Mouse (Mus musculus) brain, embryonic 14.5 days (tissue): ENCODE results near the gene Zdhhc11. TPM values are rescaled to one million over a fixed set of nuclear protein-coding genes. Genes with fewer than 3 reads are reported as not detected.

ENCODE experiments used
- DNase-seq: peaks from one replicate; pipeline ENCODE4 v3.0.0-alpha.2; 2011; ENCODE audit warnings: low read depth
- CTCF ChIP-seq: fragments of 200-500 bp; IDR thresholded peaks from 2 replicates; pipeline ENCODE4 v1.5.1; 2012; ENCODE audit warnings: inconsistent platforms, mild to moderate bottlenecking, moderate library complexity, borderline replicate concordance; ENCODE audit not compliant: insufficient read depth, insufficient read length; ENCODE audit errors: extremely low read depth
- POLR2A ChIP-seq: fragments of 200-500 bp; IDR thresholded peaks from 2 replicates; pipeline ENCODE4 v1.6.1; 2012; ENCODE audit warnings: mild to moderate bottlenecking, inconsistent platforms, borderline replicate concordance; ENCODE audit not compliant: poor library complexity, insufficient read depth, insufficient read length, severe bottlenecking; ENCODE audit errors: extremely low read depth
- polyA plus RNA-seq: library from polyadenylated mRNA; depleted of rRNA; stranded (reverse); fragments of >200 nt; gene quantifications from 2 replicates; pipeline ENCODE4 v1.2.3, GENCODE M21; 2012; rRNA removed

Zdhhc11 gene
- polyA plus RNA-seq, 1 experiment: 0.12 TPM

DNA sequence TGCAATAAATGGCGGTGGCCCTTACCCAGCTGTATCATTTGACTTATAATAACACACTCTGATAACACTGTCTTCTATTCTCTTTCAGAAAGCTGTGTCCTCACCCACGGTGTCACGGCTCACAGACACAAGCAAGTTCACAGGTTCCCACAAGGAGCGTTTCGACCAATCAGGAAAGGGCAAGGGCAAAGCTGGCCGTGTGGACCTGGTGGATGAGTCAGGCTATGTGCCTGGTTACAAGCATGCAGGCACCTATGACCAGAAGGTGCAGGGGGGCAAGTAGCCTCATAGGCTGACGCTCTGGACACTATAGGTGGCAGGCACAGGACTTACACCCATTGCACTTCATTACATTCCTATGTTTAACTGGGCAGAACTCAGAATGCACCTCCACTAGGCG lies 67.5 kb downstream of the Zdhhc11 start:
- TF ChIP-seq POLR2A (no peak), CTCF (no peak)
- no peak for DNase-seq

GRCm38 (mm10) chr13:74034756-74035155 lies 71.1 kb downstream of the Zdhhc11 start:
- DNase-seq: peak; percentile 62
- TF ChIP-seq CTCF (no peak), POLR2A (no peak)

DNA sequence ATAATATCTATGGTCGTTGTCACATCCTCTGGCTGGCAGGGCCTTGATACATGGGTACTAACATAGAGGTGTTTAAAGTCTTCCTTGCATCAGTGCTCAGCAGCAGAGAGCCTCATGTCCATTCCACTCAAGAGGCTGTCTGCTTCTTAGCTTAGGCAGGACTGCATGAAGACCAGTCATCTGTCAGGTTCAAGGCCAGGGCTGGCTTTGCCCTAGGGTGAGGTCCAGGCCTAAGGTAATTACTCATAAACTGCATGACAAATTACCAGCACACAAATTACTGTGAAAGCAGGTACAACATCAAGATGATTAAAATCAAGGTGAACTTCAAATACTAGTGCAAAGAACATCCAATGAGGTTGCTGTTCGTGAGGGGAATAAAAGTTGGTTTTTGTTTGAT lies 72.1 kb downstream of the Zdhhc11 start:
- no peak for DNase-seq
- TF ChIP-seq CTCF (no peak), POLR2A (no peak)

- TF ChIP-seq POLR2A (no peak), CTCF (no peak)
- DNase-seq: no peak
Observed at GRCm38 (mm10) chr13:74039926-74040325, 76.3 kb downstream of the Zdhhc11 start.

Other genes with a start within 250 kb of the Zdhhc11 start
- 24.8 and 33.8 TPM in 2 replicates for gene Slc12a7, start 230.8 kb upstream of the Zdhhc11 start, polyA plus RNA-seq
- 14.6 and 19.3 TPM in 2 replicates for gene Nkd2, start 116.2 kb upstream of the Zdhhc11 start, polyA plus RNA-seq
- gene Trip13, start 26.1 kb upstream of the Zdhhc11 start, polyA plus RNA-seq: 9.9 and 11.1 TPM in 2 replicates
- gene Brd9, start 26.0 kb upstream of the Zdhhc11 start, polyA plus RNA-seq: 138 and 145 TPM in 2 replicates
- gene Tppp, start 45.6 kb downstream of the Zdhhc11 start, polyA plus RNA-seq: 11.2 and 14.1 TPM in 2 replicates
- gene Cep72, start 98.4 kb downstream of the Zdhhc11 start, polyA plus RNA-seq: 9.1 and 12.1 TPM in 2 replicates
- 0.01 and 0.04 TPM in 2 replicates for gene Slc9a3, start 157.6 kb downstream of the Zdhhc11 start, polyA plus RNA-seq
- gene Exoc3, start 244.9 kb downstream of the Zdhhc11 start, polyA plus RNA-seq: 60.1 and 71.8 TPM in 2 replicates